Mouse (Mus musculus) MEL (cell line): Measurements from ENCODE around the gene Daam1.

Experiments
- CTCF ChIP-seq, 3 experiments: IDR thresholded peaks in 2 of 3; conservative IDR thresholded peaks in 1 of 3; 2 replicates each; pipeline ENCODE4 v1.5.1; 2011 to 2012; ENCODE audit warnings: low read length in 3 of 3, low read depth in 2 of 3, mild to moderate bottlenecking in 2 of 3, improper control_type of control experiment in 1 of 3, inconsistent platforms in 1 of 3, mixed read lengths in 1 of 3, moderate library complexity in 1 of 3; ENCODE audit not compliant: control insufficient read depth in 1 of 3, insufficient read depth in 1 of 3, poor library complexity in 1 of 3, severe bottlenecking in 1 of 3
- GATA1 ChIP-seq: IDR thresholded peaks from 2 replicates; pipeline ENCODE4 v1.6.1; 2011; ENCODE audit warnings: low read depth, low read length, improper control_type of control experiment
- JUND ChIP-seq: IDR thresholded peaks from 2 replicates; pipeline ENCODE4 v1.6.1; 2011; ENCODE audit warnings: low read depth, mild to moderate bottlenecking, improper control_type of control experiment, low read length
- MAZ ChIP-seq: IDR thresholded peaks from 2 replicates; pipeline ENCODE4 v1.6.1; 2012; ENCODE audit warnings: low read depth, mild to moderate bottlenecking, inconsistent platforms, low read length, improper control_type of control experiment
- MXI1 ChIP-seq: IDR thresholded peaks from 2 replicates; pipeline ENCODE4 v1.6.1; 2011; ENCODE audit warnings: mild to moderate bottlenecking, low read depth, low read length, improper control_type of control experiment
- MYB ChIP-seq: IDR thresholded peaks from 2 replicates; pipeline ENCODE4 v1.6.1; 2011; ENCODE audit warnings: mild to moderate bottlenecking, low read depth, low read length, improper control_type of control experiment
- POLR2A ChIP-seq, 2 experiments: IDR thresholded peaks; 2 replicates each; pipeline ENCODE4 v1.6.1; 2011 to 2012; ENCODE audit warnings: low read length in 2 of 2, mild to moderate bottlenecking in 2 of 2, control low read depth in 1 of 2, improper control_type of control experiment in 1 of 2, low read depth in 1 of 2, moderate library complexity in 1 of 2; ENCODE audit not compliant: control insufficient read depth in 1 of 2, insufficient read depth in 1 of 2, poor library complexity in 1 of 2
- TAL1 ChIP-seq: IDR thresholded peaks from 2 replicates; pipeline ENCODE4 v1.6.1; 2012; ENCODE audit warnings: mild to moderate bottlenecking, inconsistent platforms, low read length, moderate library complexity, mixed read lengths
- TBP ChIP-seq: IDR thresholded peaks from 2 replicates; pipeline ENCODE4 v1.8.0; 2011; ENCODE audit warnings: low read depth, low read length, improper control_type of control experiment
- UBTF ChIP-seq: IDR thresholded peaks from 2 replicates; pipeline ENCODE4 v1.6.1; 2012; ENCODE audit warnings: low read depth, mild to moderate bottlenecking, inconsistent platforms, low read length, improper control_type of control experiment, moderate library complexity, borderline replicate concordance; ENCODE audit not compliant: insufficient read depth
- USF1 ChIP-seq: IDR thresholded peaks from 2 replicates; pipeline ENCODE4 v1.6.1; 2014; ENCODE audit warnings: low read depth, mild to moderate bottlenecking, inconsistent platforms, low read length, improper control_type of control experiment, moderate library complexity
- ZNF384 ChIP-seq: IDR thresholded peaks from 2 replicates; pipeline ENCODE4 v1.6.1; 2012; ENCODE audit warnings: low read depth, mild to moderate bottlenecking, inconsistent platforms, low read length, improper control_type of control experiment

DNA sequence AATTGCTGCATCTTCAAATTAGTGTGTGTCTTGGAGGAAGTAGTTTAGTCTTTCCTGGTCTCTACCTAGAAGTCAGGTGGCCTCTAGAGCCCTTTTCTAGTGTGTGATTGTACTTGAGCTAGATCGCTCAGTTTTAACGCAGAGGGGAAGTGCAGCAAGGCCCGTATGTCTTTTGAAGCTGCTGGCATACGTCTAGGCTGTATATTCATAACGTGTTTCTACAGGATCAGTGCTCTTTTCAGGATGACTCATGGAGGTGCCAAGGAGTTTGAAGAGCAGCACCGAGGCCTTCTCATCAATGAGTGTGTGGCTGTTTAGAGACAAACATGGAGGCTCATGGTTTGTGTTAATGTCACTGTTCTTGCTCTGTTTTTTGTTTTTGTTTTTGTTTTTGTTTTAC, 39.8 kb downstream of the Daam1 start:
- TF ChIP-seq UBTF, result no peak
- no peak for TF ChIP-seq MYB
- no peak for TF ChIP-seq CTCF (IDR thresholded peaks at IDR 0.05 in 2 of 3, conservative IDR thresholded peaks at IDR 0.05 in 1 of 3; ENCODE audit: control insufficient read depth in 1 of 3, insufficient read depth in 1 of 3, low read depth in 2 of 3, low read length in 3 of 3, poor library complexity in 1 of 3, severe bottlenecking in 1 of 3)
- TF ChIP-seq POLR2A (IDR thresholded peaks at IDR 0.05; ENCODE audit: control insufficient read depth in 1 of 2, insufficient read depth in 1 of 2, low read depth in 1 of 2, low read length in 2 of 2, poor library complexity in 1 of 2), result no peak
- TF ChIP-seq USF1, result no peak
- no peak for TF ChIP-seq GATA1
- no peak for TF ChIP-seq TAL1
- no peak for TF ChIP-seq MXI1
- no peak for TF ChIP-seq TBP
- no peak for TF ChIP-seq JUND
- TF ChIP-seq MAZ, result no peak
- TF ChIP-seq ZNF384, result no peak
